Mouse (Mus musculus): ENCODE results near the gene Cldnd2. TPM values are rescaled to one million over a fixed set of nuclear protein-coding genes. Genes with fewer than 3 reads are reported as not detected.

Gene Cldnd2
- polyA plus RNA-seq, 1 experiment from 2014 or later: not detected

- no peak overlapping the region for H3K27ac ChIP-seq (replicated peaks)
- 66% methylated on average over 4 of the region's 4 CpGs for WGBS
- H3K9ac ChIP-seq: no peak overlapping the region
- no peak for ATAC-seq (ENCODE audit: low read depth)
- no peaks in the 10 kb centered on the region for H3K4me1 ChIP-seq (replicated peaks)
- no peaks in the 10 kb centered on the region for H3K36me3 ChIP-seq
- no peak overlapping the region for H3K4me3 ChIP-seq
- H3K4me2 ChIP-seq: no peak overlapping the region
- no peaks in the 10 kb centered on the region for H3K27me3 ChIP-seq
- no peaks in the 10 kb centered on the region for H3K9me3 ChIP-seq
These were observed 11.1 kb upstream of the Cldnd2 start for GRCm38 (mm10) chr7:43429500-43429899.

GRCm38 (mm10) chr7:43432891-43433290 is 7.7 kb upstream of the Cldnd2 start:
- Histone ChIP-seq H3K9me3 (no peaks in the 10 kb centered on the region), H3K4me1 (replicated peaks) (no peaks in the 10 kb centered on the region), H3K4me2 (no peak overlapping the region), H3K27ac (replicated peaks) (no peak overlapping the region), H3K4me3 (no peak overlapping the region), H3K27me3 (no peaks in the 10 kb centered on the region), H3K9ac (no peak overlapping the region), H3K36me3 (no peaks in the 10 kb centered on the region)
- ATAC-seq (ENCODE audit: low read depth): no peak
- 83% methylated on average over 4 of the region's 4 CpGs for WGBS

GRCm38 (mm10) chr7:43434676-43435075 is 5.9 kb upstream of the Cldnd2 start:
- H3K4me3 ChIP-seq: no peak overlapping the region
- no peaks in the 10 kb centered on the region for H3K36me3 ChIP-seq
- no peak for ATAC-seq (ENCODE audit: low read depth)
- peaks cover 5% of the 10 kb centered on the region; the same call in 1 of the 2 replicates for H3K27me3 ChIP-seq
- H3K4me2 ChIP-seq: no peak overlapping the region
- H3K9me3 ChIP-seq: no peaks in the 10 kb centered on the region
- H3K27ac ChIP-seq (replicated peaks): no peak overlapping the region
- H3K4me1 ChIP-seq (replicated peaks): no peaks in the 10 kb centered on the region
- whole genome bisulfite sequencing: 75% methylated on average over 5 of the region's 5 CpGs
- H3K9ac ChIP-seq: no peak overlapping the region

- Histone ChIP-seq H3K9ac (no peak within 1 kb of the TSS), H3K4me2 (no peak within 1 kb of the TSS), H3K27ac (replicated peaks) (no peak within 1 kb of the TSS), H3K36me3 (no peaks in the 10 kb centered on the region), H3K9me3 (no peaks in the 10 kb centered on the region), H3K27me3 (peaks cover 10% of the 10 kb centered on the region), H3K4me1 (replicated peaks) (no peaks in the 10 kb centered on the region), H3K4me3 (no peak within 1 kb of the TSS)
- 77% methylated on average over 10 of the region's 10 CpGs for WGBS
- ATAC-seq (ENCODE audit: low read depth): no peak
These were observed 4.0 kb upstream of the Cldnd2 start, which contains the start of gene Nkg7 for GRCm38 (mm10) chr7:43436341-43437255. Nkg7 (plus strand) TSS chr7:43437073.

GRCm38 (mm10) chr7:43438611-43439010 is 2.0 kb upstream of the Cldnd2 start:
- no peak for ATAC-seq (ENCODE audit: low read depth)
- no peaks in the 10 kb centered on the region for H3K9me3 ChIP-seq
- no peak overlapping the region for H3K9ac ChIP-seq
- H3K27me3 ChIP-seq: peaks cover 10% of the 10 kb centered on the region
- no peak overlapping the region for H3K27ac ChIP-seq (replicated peaks)
- no peaks in the 10 kb centered on the region for H3K36me3 ChIP-seq
- H3K4me3 ChIP-seq: no peak overlapping the region
- 77% methylated on average over 4 of the region's 4 CpGs for WGBS
- peaks cover 11% of the 10 kb centered on the region for H3K4me1 ChIP-seq (replicated peaks)
- H3K4me2 ChIP-seq: no peak overlapping the region

GRCm38 (mm10) chr7:43441071-43441470 is 489 bp downstream of the Cldnd2 start:
- WGBS: 88% methylated on average over 3 of the region's 3 CpGs
- Histone ChIP-seq H3K27ac (replicated peaks) (no peak overlapping the region), H3K4me1 (replicated peaks) (peaks cover 22% of the 10 kb centered on the region), H3K4me3 (no peak overlapping the region), H3K4me2 (no peak overlapping the region), H3K27me3 (peaks cover 10% of the 10 kb centered on the region), H3K9me3 (no peaks in the 10 kb centered on the region), H3K36me3 (no peaks in the 10 kb centered on the region), H3K9ac (no peak overlapping the region)
- ATAC-seq (ENCODE audit: low read depth): no peak

- Histone ChIP-seq H3K36me3 (no peaks in the 10 kb centered on the region), H3K4me3 (peak overlapping the region; percentile 55), H3K4me2 (peak overlapping the region; percentile 70), H3K27me3 (peaks cover 10% of the 10 kb centered on the region), H3K4me1 (replicated peaks) (peaks cover 22% of the 10 kb centered on the region), H3K27ac (replicated peaks) (peak overlapping the region; percentile 94), H3K9ac (peak overlapping the region; percentile 74), H3K9me3 (no peaks in the 10 kb centered on the region)
- WGBS: 16% methylated on average over 9 of the region's 9 CpGs
- no peak; the same call in 1 of the 2 replicates for ATAC-seq (ENCODE audit: low read depth)
These were observed 2.1 kb downstream of the Cldnd2 start for GRCm38 (mm10) chr7:43442684-43443083.

GRCm38 (mm10) chr7:43443126-43443916 is 2.7 kb downstream of the Cldnd2 start:
- WGBS: 1% methylated on average over 36 of the region's 36 CpGs
- H3K9ac ChIP-seq: peak overlapping the region; percentile 74
- peaks cover 10% of the 10 kb centered on the region for H3K27me3 ChIP-seq
- H3K9me3 ChIP-seq: no peaks in the 10 kb centered on the region
- peaks cover 22% of the 10 kb centered on the region for H3K4me1 ChIP-seq (replicated peaks)
- H3K36me3 ChIP-seq: no peaks in the 10 kb centered on the region
- peak overlapping the region; percentile 70 for H3K4me2 ChIP-seq
- H3K27ac ChIP-seq (replicated peaks): peak overlapping the region; percentile 94
- peak overlapping the region; percentile 55 for H3K4me3 ChIP-seq
- ATAC-seq (ENCODE audit: low read depth): peak; percentile 90

- peak within 1 kb of the TSS; percentile 74 for H3K9ac ChIP-seq
- H3K9me3 ChIP-seq: no peaks in the 10 kb centered on the region
- H3K27ac ChIP-seq (replicated peaks): peak within 1 kb of the TSS; percentile 94
- H3K36me3 ChIP-seq: no peaks in the 10 kb centered on the region
- ATAC-seq (ENCODE audit: low read depth): peak; percentile 97
- H3K4me1 ChIP-seq (replicated peaks): peaks cover 22% of the 10 kb centered on the region
- peaks cover 10% of the 10 kb centered on the region; the same call in 1 of the 2 replicates for H3K27me3 ChIP-seq
- peak within 1 kb of the TSS; percentile 70 for H3K4me2 ChIP-seq
- under 1% methylated on average over 27 of the region's 27 CpGs for WGBS
- peak within 1 kb of the TSS; percentile 55 for H3K4me3 ChIP-seq
These were observed 3.3 kb downstream of the Cldnd2 start, which contains the start of the genes Etfb and Gm45233 for GRCm38 (mm10) chr7:43443917-43444293. Etfb (plus strand) TSS chr7:43444083. Gm45233 (plus strand) TSS chr7:43444128.

- H3K4me2 ChIP-seq: no peak overlapping the region
- no peak overlapping the region for H3K4me3 ChIP-seq
- no peaks in the 10 kb centered on the region for H3K27me3 ChIP-seq
- H3K9me3 ChIP-seq: no peaks in the 10 kb centered on the region
- H3K9ac ChIP-seq: no peak overlapping the region
- no peak for ATAC-seq (ENCODE audit: low read depth)
- no peak overlapping the region for H3K27ac ChIP-seq (replicated peaks)
- H3K4me1 ChIP-seq (replicated peaks): peaks cover 16% of the 10 kb centered on the region
- peaks cover 6% of the 10 kb centered on the region for H3K36me3 ChIP-seq
- WGBS: 89% methylated on average over 4 of the region's 4 CpGs
These were observed 7.2 kb downstream of the Cldnd2 start for GRCm38 (mm10) chr7:43447801-43448200.

GRCm38 (mm10) chr7:43448246-43448645 is 7.7 kb downstream of the Cldnd2 start:
- no peak for ATAC-seq (ENCODE audit: low read depth)
- 82% methylated on average over 3 of the region's 3 CpGs for WGBS
- H3K27ac ChIP-seq (replicated peaks): no peak overlapping the region
- no peak overlapping the region for H3K9ac ChIP-seq
- H3K4me3 ChIP-seq: no peak overlapping the region
- H3K9me3 ChIP-seq: no peaks in the 10 kb centered on the region
- H3K4me1 ChIP-seq (replicated peaks): peaks cover 11% of the 10 kb centered on the region
- no peak overlapping the region for H3K4me2 ChIP-seq
- H3K36me3 ChIP-seq: peaks cover 10% of the 10 kb centered on the region
- no peaks in the 10 kb centered on the region for H3K27me3 ChIP-seq

- Histone ChIP-seq H3K36me3 (peaks cover 26% of the 10 kb centered on the region), H3K4me2 (no peak overlapping the region), H3K9me3 (no peaks in the 10 kb centered on the region), H3K27me3 (no peaks in the 10 kb centered on the region), H3K4me3 (no peak overlapping the region), H3K4me1 (replicated peaks) (peaks cover 4% of the 10 kb centered on the region), H3K9ac (no peak overlapping the region), H3K27ac (replicated peaks) (no peak overlapping the region)
- WGBS: 94% methylated on average over 2 of the region's 2 CpGs
- no peak for ATAC-seq (ENCODE audit: low read depth)
These were observed 9.2 kb downstream of the Cldnd2 start for GRCm38 (mm10) chr7:43449811-43450210.

All from neural tube, embryonic 13.5 days (tissue).